Mouse (Mus musculus) liver, adult 2 months (tissue): Measurements from ENCODE around the gene Asb16. TPM values are rescaled to one million over a fixed set of nuclear protein-coding genes. Genes with fewer than 3 reads are reported as not detected.
A peak's percentile ranks its signal among the peaks of the same experiment; 100 is the strongest.

Source experiments
- DNase-seq: peaks from one replicate; pipeline ENCODE4 v3.0.0-alpha.2; 2011; ENCODE audit warnings: low read depth, low spot score; ENCODE audit errors: extremely low read depth
- H3K27ac ChIP-seq: fragments of 200-500 bp; replicated peaks from 2 replicates; pipeline ENCODE4 v1.5.1; 2012; ENCODE audit warnings: low read depth, mild to moderate bottlenecking, control low read depth, inconsistent platforms, low read length; ENCODE audit not compliant: insufficient read depth
- H3K27me3 ChIP-seq: fragments of 200-500 bp; 2 replicates; pipeline ENCODE4 v1.6.1; 2012; ENCODE audit warnings: mild to moderate bottlenecking, moderate library complexity, low read length, inconsistent platforms; ENCODE audit not compliant: control insufficient read depth, insufficient read depth
- H3K36me3 ChIP-seq: fragments of 200-500 bp; 2 replicates; pipeline ENCODE4 v1.6.1; 2012; ENCODE audit warnings: low read length, inconsistent platforms; ENCODE audit not compliant: control insufficient read depth, insufficient read depth
- H3K4me1 ChIP-seq: fragments of 200-500 bp; 2 replicates; pipeline ENCODE4 v1.6.1; 2011; ENCODE audit warnings: low read length; ENCODE audit not compliant: control insufficient read depth, insufficient read depth
- H3K4me3 ChIP-seq: fragments of 200-500 bp; 2 replicates; pipeline ENCODE4 v1.5.1; 2011; ENCODE audit warnings: low read depth, mild to moderate bottlenecking, control low read depth, low read length, moderate library complexity; ENCODE audit not compliant: insufficient read depth
- H3K79me2 ChIP-seq: fragments of 200-500 bp; 2 replicates; pipeline ENCODE4 v1.6.1; 2012; ENCODE audit warnings: inconsistent platforms, mild to moderate bottlenecking, low read length, moderate library complexity; ENCODE audit not compliant: control insufficient read depth, insufficient read depth
- H3K9ac ChIP-seq: fragments of 200-500 bp; 2 replicates; pipeline ENCODE4 v1.6.1; 2012; ENCODE audit warnings: low read depth, mild to moderate bottlenecking, control low read depth, inconsistent platforms, low read length
- CTCF ChIP-seq: fragments of 200-500 bp; IDR thresholded peaks from 2 replicates; pipeline ENCODE4 v1.5.1; 2011; ENCODE audit warnings: low read depth, low read length, control low read depth
- POLR2A ChIP-seq: fragments of 200-500 bp; IDR thresholded peaks from 2 replicates; pipeline ENCODE4 v1.6.1; 2011; ENCODE audit warnings: low read length, control low read depth; ENCODE audit not compliant: insufficient read depth; ENCODE audit errors: extremely low read depth
- WGBS: fragments of 180-500 bp; shearing (Covaris S2); methylation state at CpG from one replicate; pipeline ENCODE4 v1.1.7; 2018; 5-methylcytosine and 5-hydroxymethylcytosine counted together
- polyA plus RNA-seq: library from polyadenylated mRNA; depleted of rRNA; stranded (reverse); fragments of >200 nt; gene quantifications from 2 replicates; pipeline ENCODE4 v1.2.3, GENCODE M21; 2012
- total RNA-seq: library from RNA; depleted of rRNA; stranded (reverse); fragments of >200 nt; gene quantifications from 2 replicates; pipeline ENCODE4 v1.2.3, GENCODE M21; 2014

The Asb16 gene
- total and polyA plus RNA-seq, 2 experiments, result 0.09 to 0.20 TPM

DNA sequence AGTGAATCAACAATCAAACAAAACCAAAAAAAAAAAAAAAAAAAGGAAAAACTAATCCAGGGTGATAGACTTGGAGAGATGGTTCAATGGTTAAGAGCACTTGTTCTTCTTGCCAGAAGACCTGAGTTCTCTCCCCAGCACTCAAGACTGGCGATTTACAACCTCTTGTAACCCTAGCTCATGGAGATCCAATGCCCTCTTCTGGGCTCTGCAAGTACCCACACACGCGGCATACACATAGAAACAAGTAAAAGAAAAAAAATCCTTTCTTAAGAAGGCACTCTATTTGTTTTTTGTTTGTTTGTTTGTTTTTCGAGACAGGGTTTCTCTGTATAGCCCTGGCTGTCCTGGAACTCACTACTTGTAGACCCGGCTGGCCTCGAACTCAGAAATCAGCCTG lies 15.4 kb downstream of the Asb16 start:
- Histone ChIP-seq H3K27me3 (no peaks in the 10 kb centered on the region), H3K4me3 (no peak overlapping the region), H3K4me1 (peaks cover 3% of the 10 kb centered on the region; the same call in 1 of the 2 replicates), H3K27ac (no peak overlapping the region), H3K79me2 (no peaks in the 10 kb centered on the region; the same call in 1 of the 2 replicates), H3K9ac (no peak overlapping the region), H3K36me3 (no peaks in the 10 kb centered on the region)
- DNase-seq, result no peak
- no peak for TF ChIP-seq POLR2A
- no peak for TF ChIP-seq CTCF
- WGBS, result 77% methylated on average over 6 of the region's 6 CpGs

DNA sequence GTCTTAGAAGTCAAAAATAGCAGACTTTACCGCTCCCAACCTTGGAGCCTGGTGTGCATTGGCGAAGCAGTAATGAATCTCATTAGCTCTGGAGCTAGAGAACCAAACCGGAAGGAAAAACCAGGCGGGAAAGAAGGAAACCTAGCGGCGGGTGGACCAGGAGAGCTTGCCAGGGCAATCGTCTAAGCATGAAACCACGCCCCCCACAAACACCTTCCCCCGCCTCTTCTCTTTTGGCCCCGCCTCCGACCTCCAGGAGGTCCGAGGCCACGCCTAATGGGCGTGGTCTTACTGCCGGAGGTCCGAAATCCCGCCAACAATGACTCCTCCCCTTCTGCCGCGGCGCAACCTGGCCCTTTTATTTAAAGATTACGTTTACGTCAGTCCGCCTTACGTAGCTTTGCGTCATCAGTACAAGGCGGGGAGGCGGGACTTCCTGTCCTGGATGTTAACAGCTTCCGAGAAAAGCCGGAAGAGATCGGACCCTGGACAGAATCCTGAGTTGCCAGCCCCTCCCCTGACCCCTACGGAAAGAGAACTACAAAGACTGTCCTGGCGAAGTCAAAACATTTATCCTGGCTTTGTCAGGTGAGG lies 16.1 kb downstream of the Asb16 start, which contains the start of gene Tmub2:
Tmub2 (plus strand) TSS at position 431 of the 594 bp plus-strand sequence.
- H3K36me3 ChIP-seq, result no peaks in the 10 kb centered on the region
- peak within 1 kb of the TSS; percentile 88 for H3K27ac ChIP-seq
- under 1% methylated on average over 32 of the region's 32 CpGs for WGBS
- peak; percentile 97 for DNase-seq
- no peaks in the 10 kb centered on the region for H3K27me3 ChIP-seq
- H3K79me2 ChIP-seq, result no peaks in the 10 kb centered on the region; the same call in 1 of the 2 replicates
- 0 out of 2 replicates have a peak, but pooled peaks have one; percentile 9 for TF ChIP-seq CTCF
- TF ChIP-seq POLR2A, result no peak
- peaks cover 3% of the 10 kb centered on the region; the same call in 1 of the 2 replicates for H3K4me1 ChIP-seq
- H3K4me3 ChIP-seq, result peak within 1 kb of the TSS; percentile 86
- H3K9ac ChIP-seq, result peak within 1 kb of the TSS; percentile 77

DNA sequence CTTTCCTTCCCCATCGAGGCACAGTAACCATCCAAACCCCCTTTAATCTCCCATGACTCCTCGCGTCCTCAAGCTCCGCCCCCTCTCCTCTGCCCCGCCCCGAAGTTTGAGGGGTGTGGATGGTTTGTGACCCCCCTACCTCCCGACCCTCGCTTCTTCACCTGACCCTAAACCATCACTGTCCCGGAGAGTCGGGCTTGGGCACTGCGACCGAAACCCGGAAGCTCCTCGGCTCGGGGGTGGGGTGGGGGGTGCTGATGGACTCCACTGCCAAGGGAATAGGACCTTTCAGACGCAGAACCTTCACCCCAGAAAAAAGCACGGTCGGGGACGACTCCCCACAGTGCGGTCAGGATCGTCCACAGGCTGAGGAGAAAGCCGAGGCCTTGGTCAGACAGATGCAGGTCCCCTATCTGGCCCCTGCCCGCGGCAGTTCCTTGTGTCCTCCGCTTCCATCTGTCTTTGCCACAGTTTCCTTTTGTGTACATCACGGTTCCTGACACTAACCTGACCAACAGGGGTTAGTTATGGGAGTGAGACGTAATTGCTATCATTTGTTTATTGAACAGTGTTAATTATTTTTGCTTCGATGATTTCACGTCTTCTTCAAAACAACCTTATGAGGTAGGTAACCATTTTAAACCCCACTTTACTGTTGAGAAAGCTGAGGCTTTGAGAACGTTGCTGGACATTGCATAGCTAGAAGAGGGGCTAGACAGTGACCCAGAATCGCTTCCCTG lies 16.7 kb downstream of the Asb16 start:
- Histone ChIP-seq H3K4me1 (peaks cover 3% of the 10 kb centered on the region; the same call in 1 of the 2 replicates), H3K79me2 (no peaks in the 10 kb centered on the region; the same call in 1 of the 2 replicates), H3K4me3 (peak overlapping the region; percentile 86), H3K36me3 (no peaks in the 10 kb centered on the region), H3K9ac (peak overlapping the region; percentile 77), H3K27me3 (no peaks in the 10 kb centered on the region), H3K27ac (peak overlapping the region; percentile 88)
- no peak for DNase-seq
- TF ChIP-seq POLR2A (no peak), CTCF (no peak)
- 1% methylated on average over 31 of the region's 31 CpGs for WGBS

DNA sequence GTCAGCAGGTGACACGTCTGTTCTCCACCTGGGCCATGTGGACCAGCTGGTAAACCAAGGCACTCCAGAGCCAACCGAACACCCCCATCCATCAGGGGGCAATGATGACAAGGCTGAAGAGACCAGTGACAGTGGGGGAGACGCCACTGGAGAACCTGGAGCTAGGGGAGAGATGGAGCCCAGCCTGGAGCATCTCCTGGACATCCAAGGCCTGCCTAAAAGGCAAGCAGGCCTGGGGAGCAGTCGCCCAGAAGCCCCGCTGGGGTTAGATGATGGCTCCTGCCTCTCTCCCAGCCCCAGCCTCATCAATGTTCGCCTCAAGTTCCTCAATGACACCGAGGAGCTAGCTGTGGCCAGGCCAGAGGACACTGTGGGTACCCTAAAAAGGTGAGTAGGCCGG lies 18.9 kb downstream of the Asb16 start:
- no peak overlapping the region for H3K27ac ChIP-seq
- H3K4me1 ChIP-seq, result peaks cover 3% of the 10 kb centered on the region; the same call in 1 of the 2 replicates

DNA sequence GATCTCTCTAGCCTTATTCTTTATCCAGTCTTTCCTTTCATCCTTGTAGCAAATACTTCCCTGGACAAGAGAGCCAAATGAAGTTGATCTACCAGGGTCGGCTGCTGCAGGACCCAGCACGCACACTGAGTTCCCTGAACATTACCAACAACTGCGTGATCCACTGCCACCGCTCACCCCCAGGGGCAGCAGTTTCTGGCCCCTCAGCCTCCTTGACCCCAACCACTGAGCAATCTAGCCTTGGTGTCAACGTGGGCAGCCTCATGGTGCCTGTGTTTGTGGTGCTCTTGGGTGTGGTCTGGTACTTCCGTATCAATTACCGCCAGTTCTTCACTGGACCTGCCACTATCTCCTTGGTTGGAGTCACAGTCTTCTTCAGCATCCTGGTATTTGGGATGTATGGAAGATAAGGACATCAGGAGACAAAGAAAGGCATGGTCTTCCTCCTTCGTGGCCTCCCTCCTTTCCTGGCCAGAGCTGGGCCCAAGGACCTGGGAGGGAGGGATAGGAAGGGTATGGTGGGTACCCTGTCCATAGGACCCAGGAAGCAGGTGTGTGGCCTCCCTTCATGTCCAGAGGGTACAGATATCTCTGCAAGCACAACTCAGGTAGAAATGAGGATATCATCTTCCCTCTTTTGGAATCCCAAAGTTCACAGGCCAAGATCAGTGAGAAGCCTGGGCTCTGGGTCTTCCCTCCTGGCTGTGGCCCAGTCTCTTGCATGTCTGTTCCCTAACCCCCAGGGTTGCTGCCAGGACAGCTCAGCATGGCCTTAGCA lies 19.7 kb downstream of the Asb16 start:
- no peak overlapping the region for H3K4me3 ChIP-seq
- peaks cover 10% of the 10 kb centered on the region for H3K36me3 ChIP-seq
- no peak overlapping the region for H3K9ac ChIP-seq
- no peaks in the 10 kb centered on the region for H3K27me3 ChIP-seq
- H3K4me1 ChIP-seq, result peaks cover 3% of the 10 kb centered on the region; the same call in 1 of the 2 replicates
- TF ChIP-seq CTCF, result no peak
- TF ChIP-seq POLR2A, result no peak
- H3K79me2 ChIP-seq, result no peaks in the 10 kb centered on the region; the same call in 1 of the 2 replicates
- DNase-seq, result no peak
- WGBS, result 84% methylated on average over 8 of the region's 8 CpGs
- H3K27ac ChIP-seq, result no peak overlapping the region

More for the DNA sequence above, 18.9 kb downstream of the Asb16 start:
- 95% methylated on average over 8 of the region's 8 CpGs for WGBS
- no peaks in the 10 kb centered on the region for H3K27me3 ChIP-seq
- TF ChIP-seq POLR2A, result no peak
- TF ChIP-seq CTCF, result no peak
- H3K79me2 ChIP-seq, result no peaks in the 10 kb centered on the region; the same call in 1 of the 2 replicates
- H3K36me3 ChIP-seq, result peaks cover 10% of the 10 kb centered on the region
- DNase-seq, result no peak
- H3K4me3 ChIP-seq, result no peak overlapping the region
- no peak overlapping the region for H3K9ac ChIP-seq
